Mouse (Mus musculus): ENCODE measurements at regions not wholly inside any gene's neighbourhood (a gene's known extent, or its start where the extent isn't known, plus 50 kb on each side); places are given as distances from the start of the nearest gene placed in this dataset.

GRCm38 (mm10) chr3:148558592-148559157, 431.7 kb downstream of the Adgrl2 start:
- no peak overlapping the region for H3K9ac ChIP-seq (ENCODE audit: low read depth, low read length)
- 60% methylated on average over 5 of the region's 5 CpGs for WGBS
- H3K27me3 ChIP-seq (ENCODE audit: insufficient read depth, low read length): no peaks in the 10 kb centered on the region
- H3K36me3 ChIP-seq (ENCODE audit: insufficient read depth, low read length): no peaks in the 10 kb centered on the region
- ATAC-seq (replicated peaks; ENCODE audit: low FRiP score, low read depth) (no peak), DNase-seq (ENCODE audit: low spot score) (peak; percentile 0)
- no peaks in the 10 kb centered on the region for H3K4me1 ChIP-seq (replicated peaks; ENCODE audit: insufficient read depth, low read length)
- no peak overlapping the region for H3K27ac ChIP-seq
- H3K4me3 ChIP-seq (replicated peaks; ENCODE audit: low read depth, low read length): no peak overlapping the region
- no peaks in the 10 kb centered on the region for H3K9me3 ChIP-seq (replicated peaks; ENCODE audit: low read length)
- TF ChIP-seq CTCF (IDR thresholded peaks at IDR 0.05; ENCODE audit: low read depth): no peak
- H3K4me2 ChIP-seq (ENCODE audit: low read length): no peak overlapping the region

- no peak for ATAC-seq (replicated peaks; ENCODE audit: low FRiP score, low read depth)
- WGBS: 77% methylated on average over 8 of the region's 8 CpGs
- no peak for DNase-seq (ENCODE audit: low spot score)
- Histone ChIP-seq H3K9ac (ENCODE audit: low read depth, low read length) (no peak overlapping the region), H3K27me3 (ENCODE audit: insufficient read depth, low read length) (no peaks in the 10 kb centered on the region), H3K27ac (no peak overlapping the region), H3K9me3 (replicated peaks; ENCODE audit: low read length) (no peaks in the 10 kb centered on the region), H3K36me3 (ENCODE audit: insufficient read depth, low read length) (no peaks in the 10 kb centered on the region), H3K4me3 (replicated peaks; ENCODE audit: low read depth, low read length) (no peak overlapping the region), H3K4me1 (replicated peaks; ENCODE audit: insufficient read depth, low read length) (no peaks in the 10 kb centered on the region), H3K4me2 (ENCODE audit: low read length) (no peak overlapping the region)
- no peak for TF ChIP-seq CTCF (IDR thresholded peaks at IDR 0.05; ENCODE audit: low read depth)
Measured at GRCm38 (mm10) chr3:148555324-148555723, 435.0 kb downstream of the Adgrl2 start.

- Histone ChIP-seq H3K9me3 (replicated peaks; ENCODE audit: low read length) (no peaks in the 10 kb centered on the region), H3K4me1 (replicated peaks; ENCODE audit: insufficient read depth, low read length) (no peaks in the 10 kb centered on the region), H3K4me2 (ENCODE audit: low read length) (no peak overlapping the region), H3K4me3 (replicated peaks; ENCODE audit: low read depth, low read length) (no peak overlapping the region), H3K27me3 (ENCODE audit: insufficient read depth, low read length) (no peaks in the 10 kb centered on the region), H3K9ac (ENCODE audit: low read depth, low read length) (no peak overlapping the region), H3K36me3 (ENCODE audit: insufficient read depth, low read length) (no peaks in the 10 kb centered on the region), H3K27ac (no peak overlapping the region)
- 91% methylated on average over 2 of the region's 2 CpGs for WGBS
- no peak for TF ChIP-seq CTCF (IDR thresholded peaks at IDR 0.05; ENCODE audit: low read depth)
- ATAC-seq (replicated peaks; ENCODE audit: low FRiP score, low read depth) (no peak), DNase-seq (ENCODE audit: low spot score) (no peak)
Measured at GRCm38 (mm10) chr3:148550716-148551115, 439.6 kb downstream of the Adgrl2 start.

GRCm38 (mm10) chr3:148544929-148545328, 445.4 kb downstream of the Adgrl2 start:
- ATAC-seq (replicated peaks; ENCODE audit: low FRiP score, low read depth) (no peak), DNase-seq (ENCODE audit: low spot score) (no peak)
- Histone ChIP-seq H3K27me3 (ENCODE audit: insufficient read depth, low read length) (no peaks in the 10 kb centered on the region), H3K4me2 (ENCODE audit: low read length) (no peak overlapping the region), H3K4me1 (replicated peaks; ENCODE audit: insufficient read depth, low read length) (no peaks in the 10 kb centered on the region), H3K9me3 (replicated peaks; ENCODE audit: low read length) (no peaks in the 10 kb centered on the region), H3K36me3 (ENCODE audit: insufficient read depth, low read length) (no peaks in the 10 kb centered on the region), H3K4me3 (replicated peaks; ENCODE audit: low read depth, low read length) (no peak overlapping the region), H3K27ac (no peak overlapping the region), H3K9ac (ENCODE audit: low read depth, low read length) (no peak overlapping the region)
- WGBS: 85% methylated on average over 6 of the region's 6 CpGs
- TF ChIP-seq CTCF (IDR thresholded peaks at IDR 0.05; ENCODE audit: low read depth): no peak

GRCm38 (mm10) chr3:148542217-148542616, 448.1 kb downstream of the Adgrl2 start:
- Histone ChIP-seq H3K9me3 (replicated peaks; ENCODE audit: low read length) (no peaks in the 10 kb centered on the region), H3K9ac (ENCODE audit: low read depth, low read length) (no peak overlapping the region), H3K27me3 (ENCODE audit: insufficient read depth, low read length) (no peaks in the 10 kb centered on the region), H3K4me3 (replicated peaks; ENCODE audit: low read depth, low read length) (no peak overlapping the region), H3K4me2 (ENCODE audit: low read length) (no peak overlapping the region), H3K27ac (no peak overlapping the region), H3K36me3 (ENCODE audit: insufficient read depth, low read length) (no peaks in the 10 kb centered on the region), H3K4me1 (replicated peaks; ENCODE audit: insufficient read depth, low read length) (no peaks in the 10 kb centered on the region)
- no peak for TF ChIP-seq CTCF (IDR thresholded peaks at IDR 0.05; ENCODE audit: low read depth)
- ATAC-seq (replicated peaks; ENCODE audit: low FRiP score, low read depth) (no peak), DNase-seq (ENCODE audit: low spot score) (no peak)
- 80% methylated on average over 5 of the region's 5 CpGs for WGBS

GRCm38 (mm10) chr3:148537669-148538271, 452.6 kb downstream of the Adgrl2 start:
- Histone ChIP-seq H3K4me1 (replicated peaks; ENCODE audit: insufficient read depth, low read length) (no peaks in the 10 kb centered on the region), H3K9ac (ENCODE audit: low read depth, low read length) (no peak overlapping the region), H3K27ac (no peak overlapping the region), H3K36me3 (ENCODE audit: insufficient read depth, low read length) (no peaks in the 10 kb centered on the region), H3K27me3 (ENCODE audit: insufficient read depth, low read length) (no peaks in the 10 kb centered on the region), H3K9me3 (replicated peaks; ENCODE audit: low read length) (no peaks in the 10 kb centered on the region), H3K4me3 (replicated peaks; ENCODE audit: low read depth, low read length) (no peak overlapping the region), H3K4me2 (ENCODE audit: low read length) (no peak overlapping the region)
- no peak for TF ChIP-seq CTCF (IDR thresholded peaks at IDR 0.05; ENCODE audit: low read depth)
- ATAC-seq (replicated peaks; ENCODE audit: low FRiP score, low read depth): no peak
- 75% methylated on average over 4 of the region's 4 CpGs for WGBS
- DNase-seq (ENCODE audit: low spot score): no peak

GRCm38 (mm10) chr3:148529893-148530292, 460.5 kb downstream of the Adgrl2 start:
- no peak overlapping the region for H3K4me3 ChIP-seq (replicated peaks; ENCODE audit: low read depth, low read length)
- DNase-seq (ENCODE audit: low spot score) (no peak), ATAC-seq (replicated peaks; ENCODE audit: low FRiP score, low read depth) (no peak)
- 75% methylated on average over 2 of the region's 2 CpGs for WGBS
- no peak overlapping the region for H3K27ac ChIP-seq
- no peaks in the 10 kb centered on the region for H3K36me3 ChIP-seq (ENCODE audit: insufficient read depth, low read length)
- no peak for TF ChIP-seq CTCF (IDR thresholded peaks at IDR 0.05; ENCODE audit: low read depth)
- H3K4me1 ChIP-seq (replicated peaks; ENCODE audit: insufficient read depth, low read length): no peaks in the 10 kb centered on the region
- H3K4me2 ChIP-seq (ENCODE audit: low read length): no peak overlapping the region
- H3K9ac ChIP-seq (ENCODE audit: low read depth, low read length): no peak overlapping the region
- H3K27me3 ChIP-seq (ENCODE audit: insufficient read depth, low read length): no peaks in the 10 kb centered on the region
- H3K9me3 ChIP-seq (replicated peaks; ENCODE audit: low read length): no peaks in the 10 kb centered on the region
